Mouse (Mus musculus) liver, embryonic 12.5 days (tissue): ENCODE data around the gene Msto1. TPM values are rescaled to one million over a fixed set of nuclear protein-coding genes. Genes with fewer than 3 reads are reported as not detected.
"Not testable (repeated sequence)": the region's sequence is repeated elsewhere in the genome, so short reads cannot be mapped to it uniquely, and the experiment has no call there.

ENCODE experiments used
- ATAC-seq: fragments of 200-750 bp; cut with Nextera tagmentation; 2 replicates; pipeline ENCODE4 v1.8.0; 2017; ENCODE audit warnings: moderate number of reproducible peaks, mild to moderate bottlenecking, moderate library complexity
- H3K27ac ChIP-seq: fragments of 300-500 bp; sonication (generic); 2 replicates; pipeline ENCODE4 v1.5.1; 2016; ENCODE audit warnings: mild to moderate bottlenecking
- H3K27me3 ChIP-seq: fragments of 300-500 bp; sonication (generic); replicated peaks from 2 replicates; pipeline ENCODE4 v1.6.1; 2016; ENCODE audit warnings: mild to moderate bottlenecking, moderate library complexity
- H3K36me3 ChIP-seq: fragments of 300-500 bp; sonication (generic); 2 replicates; pipeline ENCODE4 v1.6.1; 2016; ENCODE audit warnings: mild to moderate bottlenecking, moderate library complexity
- H3K4me1 ChIP-seq: fragments of 300-500 bp; sonication (generic); 2 replicates; pipeline ENCODE4 v1.6.1; 2016
- H3K4me2 ChIP-seq: fragments of 300-500 bp; sonication (generic); 2 replicates; pipeline ENCODE4 v1.6.1; 2016; ENCODE audit warnings: mild to moderate bottlenecking, moderate library complexity
- H3K4me3 ChIP-seq: fragments of 300-500 bp; sonication (generic); 2 replicates; pipeline ENCODE4 v1.5.1; 2016; ENCODE audit warnings: mild to moderate bottlenecking, moderate library complexity
- H3K9ac ChIP-seq: fragments of 300-500 bp; sonication (generic); 2 replicates; pipeline ENCODE4 v1.6.1; 2016; ENCODE audit warnings: mild to moderate bottlenecking, moderate library complexity
- H3K9me3 ChIP-seq: fragments of 300-500 bp; sonication (generic); replicated peaks from 2 replicates; pipeline ENCODE4 v1.6.1; 2016; ENCODE audit warnings: mild to moderate bottlenecking, moderate library complexity
- WGBS: fragments of 180-500 bp; shearing (Covaris S2); methylation state at CpG from one replicate; pipeline ENCODE4 v1.1.7; 2016; ENCODE audit not compliant: insufficient replicate concordance; 5-methylcytosine and 5-hydroxymethylcytosine counted together
- polyA plus RNA-seq: library from polyadenylated mRNA; unstranded; fragments of >200 nt; fragmentation: Nextera tagmentation; extraction: Ambion mirVana; gene quantifications from 2 replicates; pipeline ENCODE4 v1.2.1, GENCODE M21; 2016

The Msto1 gene
- polyA plus RNA-seq, 1 experiment from 2014 or later: 26.5 TPM

DNA sequence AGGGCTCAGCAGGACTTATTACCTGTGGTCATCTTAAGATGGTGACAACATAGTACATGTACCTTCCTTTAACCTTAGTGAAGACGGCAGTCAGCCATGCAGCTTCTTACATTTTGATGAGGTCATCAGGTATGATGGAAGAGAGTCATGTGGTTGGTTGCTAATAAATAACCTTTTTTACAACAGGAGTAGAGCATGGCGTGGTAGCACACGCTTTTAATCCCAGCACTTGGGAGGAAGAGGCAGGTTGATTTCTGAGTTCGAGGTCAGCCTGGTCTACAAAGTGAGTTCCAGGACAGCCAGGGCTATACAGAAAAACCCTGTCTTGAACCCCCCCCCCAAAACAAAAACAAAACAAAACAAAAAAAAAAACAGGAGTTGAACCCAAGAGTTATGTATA is 31.3 kb downstream of the Msto1 start:
- H3K27me3 ChIP-seq, H3K9me3 ChIP-seq, H3K9ac ChIP-seq, ATAC-seq, H3K4me1 ChIP-seq, H3K27ac ChIP-seq, H3K4me2 ChIP-seq, H3K4me3 ChIP-seq: not testable (repeated sequence)
- 91% methylated on average over 4 of the region's 4 CpGs for WGBS
- H3K36me3 ChIP-seq: peaks cover 19% of the 10 kb centered on the region

DNA sequence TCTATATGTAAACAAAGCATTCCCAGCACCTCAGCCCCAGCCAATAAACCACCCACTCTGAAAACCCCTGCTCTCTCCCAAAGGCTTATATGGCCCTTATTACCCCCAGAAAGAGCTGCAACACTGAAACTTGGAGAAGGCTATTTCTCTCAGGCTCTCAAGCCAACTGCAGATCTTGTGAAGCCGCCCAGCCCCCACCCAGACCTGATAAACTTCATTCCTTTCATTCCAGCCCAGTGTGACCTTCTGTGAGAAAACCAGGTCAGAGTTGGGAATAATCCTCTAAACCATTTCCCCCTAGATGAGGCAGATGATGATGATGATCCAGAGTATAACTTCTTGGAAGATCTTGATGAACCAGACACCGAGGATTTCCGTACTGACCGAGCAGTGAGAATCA is 45.4 kb downstream of the Msto1 start:
- ATAC-seq, H3K27ac ChIP-seq, H3K4me3 ChIP-seq, H3K9me3 ChIP-seq, H3K4me2 ChIP-seq, H3K4me1 ChIP-seq, H3K27me3 ChIP-seq, H3K9ac ChIP-seq: not testable (repeated sequence)
- H3K36me3 ChIP-seq: peaks cover 32% of the 10 kb centered on the region
- 88% methylated on average over 3 of the region's 4 CpGs for WGBS

DNA sequence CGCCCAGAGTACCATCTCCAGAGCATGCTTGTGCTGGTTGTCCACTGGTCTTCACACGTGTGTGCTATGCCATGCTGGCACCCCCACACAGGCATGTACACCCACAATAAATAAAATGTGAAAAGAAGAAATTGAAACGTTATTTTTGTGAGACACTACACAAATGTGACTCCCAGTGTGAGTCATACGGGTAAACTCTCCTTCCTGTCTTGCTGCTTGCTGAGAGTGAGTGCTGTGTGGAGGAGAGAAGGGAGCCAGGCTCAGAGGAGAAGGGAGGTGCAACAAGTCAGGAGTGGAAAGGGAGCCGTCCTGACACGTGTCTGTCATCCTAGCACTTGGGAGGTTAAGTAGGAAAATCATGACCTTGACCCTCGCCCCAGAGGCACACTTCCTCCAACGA is 46.6 kb downstream of the Msto1 start:
- WGBS: no CpG with 5 or more reads among the region's 8 CpGs

DNA sequence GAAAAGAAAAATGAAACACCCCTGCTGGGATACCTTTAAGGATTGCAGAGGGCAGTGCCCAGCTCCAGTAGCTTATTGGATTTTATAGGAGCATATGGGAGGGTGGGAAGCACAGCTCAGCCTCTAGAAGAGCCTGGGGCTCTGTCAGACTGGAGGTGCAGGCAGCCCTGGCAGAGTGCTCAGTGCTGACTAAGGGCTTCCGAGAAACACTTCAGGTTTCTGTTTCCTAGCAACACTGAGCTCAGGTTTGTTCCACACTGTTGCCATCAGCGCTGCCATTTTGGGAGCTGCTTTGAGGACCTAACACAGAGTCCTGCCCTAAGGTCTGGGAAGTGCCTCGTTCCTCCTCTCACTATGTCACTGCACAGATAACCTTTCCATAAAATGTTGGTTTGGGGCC is 47.1 kb downstream of the Msto1 start:
- H3K9me3 ChIP-seq, H3K9ac ChIP-seq, H3K4me2 ChIP-seq, H3K4me3 ChIP-seq, H3K27me3 ChIP-seq, H3K27ac ChIP-seq, H3K4me1 ChIP-seq: not testable (repeated sequence)
- no CpG with 5 or more reads among the region's 3 CpGs for WGBS
- peak; percentile 15; the same call in 1 of the 2 replicates for ATAC-seq
- peaks cover 49% of the 10 kb centered on the region for H3K36me3 ChIP-seq

More for the DNA sequence above, 46.6 kb downstream of the Msto1 start:
- H3K4me2 ChIP-seq, H3K27me3 ChIP-seq, ATAC-seq, H3K27ac ChIP-seq, H3K9me3 ChIP-seq, H3K4me3 ChIP-seq, H3K4me1 ChIP-seq, H3K9ac ChIP-seq: not testable (repeated sequence)
- peaks cover 44% of the 10 kb centered on the region for H3K36me3 ChIP-seq

DNA sequence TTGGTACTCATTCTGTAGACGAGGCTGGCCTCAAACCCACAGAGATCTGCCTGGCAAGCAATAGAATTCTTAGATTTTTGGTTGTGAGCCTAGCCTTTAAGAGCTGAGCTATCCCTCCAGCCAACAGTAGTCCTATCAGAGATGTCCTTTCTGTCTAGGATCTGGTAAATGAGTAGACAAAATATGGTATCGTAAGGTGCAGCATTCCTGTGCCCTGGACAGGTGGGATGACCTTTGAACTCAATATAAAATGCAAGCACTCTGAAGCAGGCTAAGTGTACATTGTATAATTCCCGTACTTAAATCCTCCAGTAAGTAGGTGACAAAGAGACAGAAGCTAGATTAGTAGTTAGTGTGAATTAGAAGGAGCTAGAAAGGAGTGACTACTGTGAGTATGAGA is 51.7 kb downstream of the Msto1 start:
- Histone ChIP-seq H3K27ac (no peak overlapping the region), H3K9ac (no peak overlapping the region), H3K27me3 (no peaks in the 10 kb centered on the region), H3K4me1 (no peaks in the 10 kb centered on the region), H3K9me3 (no peaks in the 10 kb centered on the region), H3K4me2 (no peak overlapping the region), H3K36me3 (peaks cover 94% of the 10 kb centered on the region), H3K4me3 (no peak overlapping the region)
- no peak for ATAC-seq
- WGBS: 75% methylated on average over 3 of the region's 3 CpGs

DNA sequence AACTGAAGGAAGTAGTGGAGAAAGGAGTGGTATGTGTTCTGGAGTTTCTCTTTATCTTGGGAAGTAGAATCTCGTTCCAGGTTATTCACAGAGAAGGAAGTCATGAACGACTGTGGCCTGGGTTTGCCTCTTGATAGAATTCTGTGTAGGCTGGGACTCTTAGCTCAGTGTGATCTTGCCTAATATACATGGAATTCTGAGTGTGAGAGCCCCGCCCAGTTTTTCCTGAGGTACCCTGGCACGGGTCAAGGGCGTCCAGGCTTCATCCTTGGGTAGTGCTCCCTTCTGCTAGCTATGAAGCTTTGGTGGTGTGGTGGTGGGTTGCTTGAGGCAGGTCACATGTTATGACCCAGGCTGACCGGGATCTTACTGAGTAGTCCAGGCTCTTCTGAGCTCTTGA is 58.0 kb downstream of the Msto1 start:
- no peak for ATAC-seq
- Histone ChIP-seq H3K27ac (no peak overlapping the region), H3K4me2 (no peak overlapping the region), H3K27me3 (no peaks in the 10 kb centered on the region), H3K9ac (no peak overlapping the region), H3K4me1 (no peaks in the 10 kb centered on the region), H3K4me3 (no peak overlapping the region), H3K36me3 (peaks cover 86% of the 10 kb centered on the region), H3K9me3 (no peaks in the 10 kb centered on the region)
- 78% methylated on average over 6 of the region's 6 CpGs for WGBS

Other genes starting within 250 kb of the Msto1 start
- gene Khdc4, start 228.2 kb downstream of the Msto1 start, polyA plus RNA-seq: 44.1 and 46.4 TPM in 2 replicates
- gene Rit1, start 197.2 kb downstream of the Msto1 start, polyA plus RNA-seq: 36.0 and 36.4 TPM in 2 replicates
- 1.4 and 1.5 TPM in 2 replicates for gene Syt11, start 138.8 kb downstream of the Msto1 start, polyA plus RNA-seq
- gene Gon4l, start 78.8 kb downstream of the Msto1 start, polyA plus RNA-seq: 6.8 and 7.6 TPM in 2 replicates
- gene Ash1l, start 36.6 kb upstream of the Msto1 start, polyA plus RNA-seq: 8.0 and 8.9 TPM in 2 replicates
- gene Dap3, start 37.2 kb upstream of the Msto1 start, polyA plus RNA-seq: 133 and 139 TPM in 2 replicates
- 7.7 and 8.8 TPM in 2 replicates for gene Rusc1, start 179.3 kb upstream of the Msto1 start, polyA plus RNA-seq
- 0.06 TPM in 1 of 2 replicates, not detected in the other for gene Gm43738, start 187.1 kb upstream of the Msto1 start, polyA plus RNA-seq
- gene Fdps, start 188.0 kb upstream of the Msto1 start, polyA plus RNA-seq: 284 and 291 TPM in 2 replicates
- 162 and 171 TPM in 2 replicates for gene Pklr, start 222.1 kb upstream of the Msto1 start, polyA plus RNA-seq
- 0.81 and 0.86 TPM in 2 replicates for gene Hcn3, start 246.2 kb upstream of the Msto1 start, polyA plus RNA-seq